Mouse (Mus musculus): ENCODE measurements around the gene Nmd3. TPM values are rescaled to one million over a fixed set of nuclear protein-coding genes. Genes with fewer than 3 reads are reported as not detected.

The Nmd3 gene
- total RNA-seq (2023; ENCODE audit: inconsistent age): 105 to 112 TPM (median 109 TPM) in 4 replicates

GRCm38 (mm10) chr3:69721814-69722186, at the start of gene Nmd3:
Nmd3 (plus strand) TSS chr3:69721985.

Other genes starting within 250 kb of the Nmd3 start
- 0.24 to 0.80 TPM (median 0.35 TPM) in 3 of 4 replicates, not detected in the other for gene B3galnt1, start 123.0 kb upstream of the Nmd3 start, total RNA-seq (2023; ENCODE audit: inconsistent age)
- gene Sptssb, start 138.0 kb downstream of the Nmd3 start, total RNA-seq (2023; ENCODE audit: inconsistent age): not detected in 4 replicates